Mouse (Mus musculus): ENCODE results near the gene Tdrd9. TPM values are rescaled to one million over a fixed set of nuclear protein-coding genes. Genes with fewer than 3 reads are reported as not detected.

Gene Tdrd9
- polyA plus RNA-seq, 1 experiment from 2014 or later: 0.54 TPM

DNA sequence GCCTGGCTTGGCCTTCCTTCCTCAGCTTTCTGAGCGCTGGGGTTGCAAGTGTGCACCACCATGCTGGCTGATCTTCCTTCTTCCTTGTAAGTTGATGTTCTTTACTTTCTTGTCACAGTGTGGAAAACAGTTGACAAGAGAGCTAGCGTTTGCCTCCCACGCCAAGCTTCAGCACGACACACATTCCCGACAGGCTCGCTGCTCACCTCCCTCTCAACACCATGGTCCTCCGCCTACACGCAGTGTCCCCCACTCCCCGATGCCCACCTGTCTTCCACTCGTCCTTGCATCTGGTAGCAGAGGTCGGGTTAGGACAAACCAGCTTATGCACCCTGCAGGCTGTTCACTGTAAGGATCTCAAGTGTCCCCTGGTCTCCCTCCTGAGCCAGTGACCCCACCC, 133.5 kb downstream of the Tdrd9 start:
- no peaks in the 10 kb centered on the region for H3K9me3 ChIP-seq
- H3K27ac ChIP-seq: no peak overlapping the region
- no peak overlapping the region for H3K4me3 ChIP-seq
- H3K4me1 ChIP-seq: peaks cover 12% of the 10 kb centered on the region
- no peak for DNase-seq (ENCODE audit: low spot score)
- H3K27me3 ChIP-seq (ENCODE audit: insufficient read depth, poor library complexity, severe bottlenecking): peaks cover 45% of the 10 kb centered on the region
- no peaks in the 10 kb centered on the region for H3K36me3 ChIP-seq
- WGBS: 84% methylated on average over 11 of the region's 11 CpGs

DNA sequence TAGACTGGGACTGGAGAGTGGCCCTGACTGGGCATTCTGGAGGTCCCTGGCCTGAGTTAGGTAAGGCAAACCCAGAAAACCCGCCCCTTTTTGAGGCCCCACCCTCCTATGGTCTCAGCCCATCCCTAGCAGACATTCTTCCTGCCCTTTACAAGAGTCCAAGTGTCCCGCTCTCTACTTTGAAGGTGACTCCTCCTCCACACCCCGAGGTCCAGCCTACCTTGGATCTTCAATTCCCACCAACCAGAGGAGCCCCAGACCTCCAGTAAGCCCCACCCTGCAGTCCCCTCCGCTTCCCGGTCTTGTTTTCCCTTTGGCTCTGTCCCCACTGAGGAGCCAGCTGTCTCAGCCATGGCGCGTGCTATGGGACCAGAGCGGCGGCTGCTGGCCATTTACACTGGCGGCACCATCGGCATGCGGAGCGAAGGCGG, 135.2 kb downstream of the Tdrd9 start, which contains the start of gene Aspg:
Aspg (plus strand) TSS at position 139 of the 431 bp plus-strand sequence.
- peak within 1 kb of the TSS; percentile 47 for H3K4me3 ChIP-seq
- no peaks in the 10 kb centered on the region for H3K36me3 ChIP-seq
- H3K27ac ChIP-seq: peak within 1 kb of the TSS; percentile 30; the same call in 1 of the 2 replicates
- H3K9me3 ChIP-seq: no peaks in the 10 kb centered on the region
- no peak for DNase-seq (ENCODE audit: low spot score)
- under 1% methylated on average over 14 of the region's 14 CpGs for WGBS
- peaks cover 59% of the 10 kb centered on the region for H3K27me3 ChIP-seq (ENCODE audit: insufficient read depth, poor library complexity, severe bottlenecking)
- H3K4me1 ChIP-seq: peaks cover 12% of the 10 kb centered on the region

DNA sequence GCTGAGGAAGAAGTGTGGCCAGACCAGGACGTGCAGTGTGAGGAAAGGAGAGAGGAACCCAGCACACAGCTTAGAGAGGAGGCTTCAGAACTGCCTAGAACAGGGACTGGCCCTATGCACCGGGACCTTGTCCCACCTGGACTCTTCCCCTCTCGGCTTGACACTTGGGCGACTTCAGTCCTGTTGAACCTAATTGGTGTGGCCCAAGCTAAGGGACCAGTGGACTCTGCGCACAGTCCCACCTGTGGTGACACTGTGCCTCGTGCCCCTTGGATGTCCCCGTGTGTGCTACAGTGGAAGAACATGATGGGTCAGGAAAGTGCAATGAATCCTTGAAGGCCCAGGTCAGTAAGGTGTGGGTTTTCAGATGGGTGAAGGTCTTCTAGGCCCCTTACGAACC, 136.3 kb downstream of the Tdrd9 start:
- no peak overlapping the region for H3K27ac ChIP-seq
- peaks cover 14% of the 10 kb centered on the region for H3K4me1 ChIP-seq
- no peaks in the 10 kb centered on the region for H3K9me3 ChIP-seq
- no peaks in the 10 kb centered on the region for H3K36me3 ChIP-seq
- no peak overlapping the region for H3K4me3 ChIP-seq
- 78% methylated on average over 8 of the region's 8 CpGs for WGBS
- DNase-seq (ENCODE audit: low spot score): no peak
- peaks cover 69% of the 10 kb centered on the region for H3K27me3 ChIP-seq (ENCODE audit: insufficient read depth, poor library complexity, severe bottlenecking)

DNA sequence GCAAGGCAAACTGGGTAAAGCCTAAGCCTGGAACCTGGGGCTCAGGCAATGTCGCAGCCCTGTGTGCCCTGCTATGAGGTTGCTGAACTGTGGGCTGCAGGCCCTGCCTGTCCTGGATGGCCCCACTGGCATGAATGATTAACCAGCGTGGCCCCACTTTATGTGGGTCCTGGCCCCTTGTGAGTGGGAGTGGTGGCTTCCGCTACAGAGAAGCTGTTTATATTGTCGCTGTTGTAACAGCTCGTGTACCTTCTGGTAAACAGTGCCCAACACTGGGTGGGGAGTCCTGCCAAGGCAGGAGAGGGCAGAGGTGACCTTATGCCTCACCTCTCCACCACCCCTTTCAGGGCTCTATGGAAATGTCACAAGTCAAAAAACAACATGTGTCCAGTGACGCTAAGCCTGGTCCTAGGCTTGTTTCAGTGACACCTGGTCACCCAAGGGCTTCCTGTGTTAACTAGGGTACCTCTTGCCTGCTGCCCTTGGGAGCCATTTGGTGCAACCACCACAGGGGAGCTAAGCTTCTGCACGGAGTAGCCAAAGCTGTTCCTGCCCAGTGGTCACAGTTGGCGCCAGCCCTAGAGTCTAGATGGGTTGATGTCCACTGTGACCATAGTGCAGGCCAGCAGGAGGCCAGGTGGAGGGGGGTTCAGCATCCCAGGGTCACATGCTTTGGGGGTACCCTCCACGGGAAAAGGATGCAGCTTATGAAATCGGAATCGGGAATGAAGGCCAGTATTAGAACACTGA, 137.5 kb downstream of the Tdrd9 start:
- WGBS: 77% methylated on average over 11 of the region's 11 CpGs
- H3K4me3 ChIP-seq: no peak overlapping the region
- no peaks in the 10 kb centered on the region for H3K9me3 ChIP-seq
- H3K36me3 ChIP-seq: no peaks in the 10 kb centered on the region
- no peak overlapping the region for H3K27ac ChIP-seq
- H3K4me1 ChIP-seq: peaks cover 21% of the 10 kb centered on the region
- no peak for DNase-seq (ENCODE audit: low spot score)
- H3K27me3 ChIP-seq (ENCODE audit: insufficient read depth, poor library complexity, severe bottlenecking): peaks cover 74% of the 10 kb centered on the region

DNA sequence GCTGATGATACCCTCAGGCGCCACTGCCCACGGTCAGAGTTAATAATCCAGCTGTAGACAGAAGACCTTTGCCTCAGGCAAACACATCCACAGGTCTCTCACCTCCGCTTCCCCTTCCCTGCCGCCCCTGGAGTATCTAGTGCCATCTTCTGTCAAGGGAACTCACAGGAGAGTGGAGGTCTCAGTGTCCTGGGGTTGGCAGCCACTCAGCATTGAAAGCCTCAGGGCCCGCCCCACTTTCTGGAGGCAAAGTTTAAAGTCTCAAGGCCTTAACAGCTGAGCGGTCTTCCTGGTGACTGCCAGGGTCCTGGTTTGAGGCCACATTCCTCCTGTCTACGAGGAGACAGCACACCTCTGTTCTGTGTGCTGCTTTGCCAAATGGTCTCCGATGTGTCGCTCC, 138.3 kb downstream of the Tdrd9 start:
- H3K27me3 ChIP-seq (ENCODE audit: insufficient read depth, poor library complexity, severe bottlenecking): peaks cover 81% of the 10 kb centered on the region
- H3K9me3 ChIP-seq: no peaks in the 10 kb centered on the region
- H3K27ac ChIP-seq: no peak overlapping the region
- DNase-seq (ENCODE audit: low spot score): no peak
- H3K4me1 ChIP-seq: peaks cover 24% of the 10 kb centered on the region
- no peaks in the 10 kb centered on the region for H3K36me3 ChIP-seq
- 77% methylated on average over 9 of the region's 9 CpGs for WGBS
- H3K4me3 ChIP-seq: no peak overlapping the region

DNA sequence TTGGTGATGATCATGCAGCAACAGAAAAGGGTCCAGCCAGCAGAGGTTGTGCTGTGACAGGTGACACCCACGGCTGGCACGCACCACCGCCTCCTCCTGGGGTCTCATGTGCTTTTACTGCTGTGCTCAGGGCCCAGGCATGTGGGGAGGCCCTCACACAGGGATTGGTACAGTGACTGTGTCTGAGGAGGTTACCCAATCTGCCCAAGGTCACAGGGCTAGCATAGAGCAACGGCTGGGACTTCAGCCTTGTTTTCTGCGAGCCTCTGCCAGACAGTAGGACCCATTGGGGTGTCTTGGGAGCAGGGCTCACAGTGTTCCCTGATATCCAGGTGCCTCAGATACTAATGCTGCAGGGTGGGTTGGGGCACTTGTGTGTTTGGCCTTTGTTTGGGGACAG, 140.0 kb downstream of the Tdrd9 start:
- peaks cover 82% of the 10 kb centered on the region for H3K27me3 ChIP-seq (ENCODE audit: insufficient read depth, poor library complexity, severe bottlenecking)
- WGBS: 83% methylated on average over 5 of the region's 5 CpGs
- DNase-seq (ENCODE audit: low spot score): no peak

DNA sequence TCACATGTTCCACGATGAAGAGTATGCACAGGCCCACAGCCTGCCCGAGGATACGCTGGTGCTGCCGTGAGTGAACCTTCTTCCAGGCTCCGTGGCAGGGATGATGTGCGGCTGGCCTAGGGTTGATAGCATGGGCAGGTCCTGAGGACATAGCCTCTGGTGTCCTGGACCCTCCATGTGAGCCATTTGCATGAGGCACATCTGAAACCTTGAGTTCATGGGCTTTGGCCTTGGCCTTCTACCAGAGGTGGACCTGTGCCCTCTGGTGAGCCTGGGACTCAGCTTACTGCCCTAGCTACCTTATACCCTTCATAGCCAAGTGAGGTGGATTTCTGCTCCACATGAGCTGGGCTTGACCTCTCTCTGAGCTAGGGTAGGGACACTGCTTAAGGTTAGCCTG, 140.9 kb downstream of the Tdrd9 start:
- DNase-seq (ENCODE audit: low spot score): no peak
- H3K27ac ChIP-seq: no peak overlapping the region
- peaks cover 14% of the 10 kb centered on the region for H3K4me1 ChIP-seq
- no peaks in the 10 kb centered on the region for H3K9me3 ChIP-seq
- no peak overlapping the region for H3K4me3 ChIP-seq
- WGBS: 87% methylated on average over 6 of the region's 6 CpGs
- peaks cover 83% of the 10 kb centered on the region for H3K27me3 ChIP-seq (ENCODE audit: insufficient read depth, poor library complexity, severe bottlenecking)
- no peaks in the 10 kb centered on the region for H3K36me3 ChIP-seq

More for the DNA sequence above, 140.0 kb downstream of the Tdrd9 start:
- Histone ChIP-seq H3K27ac (no peak overlapping the region), H3K4me1 (peaks cover 23% of the 10 kb centered on the region), H3K9me3 (no peaks in the 10 kb centered on the region), H3K4me3 (no peak overlapping the region), H3K36me3 (no peaks in the 10 kb centered on the region)

DNA sequence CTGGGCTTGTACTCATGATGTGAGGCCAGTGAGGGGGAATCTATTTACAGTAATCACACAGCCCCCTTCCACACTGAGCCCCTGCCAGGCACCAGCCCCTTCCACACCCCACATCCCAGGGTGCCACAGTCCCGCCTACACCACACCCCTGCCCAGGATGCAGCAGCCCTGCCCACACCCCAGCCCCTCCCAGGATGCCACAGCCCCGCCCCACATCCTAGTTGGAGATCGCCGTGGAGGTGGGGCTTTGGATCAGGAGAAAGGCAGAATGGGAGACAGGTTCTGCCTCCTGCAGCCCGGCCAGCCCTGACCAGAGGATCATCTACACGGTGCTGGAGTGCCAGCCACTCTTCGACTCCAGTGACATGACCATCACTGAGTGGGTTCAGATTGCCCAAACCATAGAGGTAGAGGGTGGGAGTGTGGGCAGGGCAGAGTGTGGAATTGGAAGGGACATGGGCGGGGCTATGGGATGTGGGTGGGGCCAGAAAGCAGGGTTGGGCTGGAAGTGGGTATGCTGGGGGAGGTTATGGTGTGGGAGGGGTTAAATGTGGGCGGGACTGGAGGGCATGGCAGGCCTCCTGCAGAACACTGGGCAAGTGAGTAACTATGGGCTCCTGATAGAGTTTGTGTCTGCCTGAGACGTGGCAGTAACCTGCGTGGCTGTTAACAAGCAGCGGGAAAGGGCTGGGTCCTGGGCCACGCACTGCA, 141.5 kb downstream of the Tdrd9 start:
- H3K4me3 ChIP-seq: no peak overlapping the region
- WGBS: 20% methylated on average over 13 of the region's 13 CpGs
- H3K9me3 ChIP-seq: no peaks in the 10 kb centered on the region
- peaks cover 81% of the 10 kb centered on the region for H3K27me3 ChIP-seq (ENCODE audit: insufficient read depth, poor library complexity, severe bottlenecking)
- DNase-seq (ENCODE audit: low spot score): no peak
- no peak overlapping the region for H3K27ac ChIP-seq
- H3K4me1 ChIP-seq: peaks cover 11% of the 10 kb centered on the region
- no peaks in the 10 kb centered on the region for H3K36me3 ChIP-seq

DNA sequence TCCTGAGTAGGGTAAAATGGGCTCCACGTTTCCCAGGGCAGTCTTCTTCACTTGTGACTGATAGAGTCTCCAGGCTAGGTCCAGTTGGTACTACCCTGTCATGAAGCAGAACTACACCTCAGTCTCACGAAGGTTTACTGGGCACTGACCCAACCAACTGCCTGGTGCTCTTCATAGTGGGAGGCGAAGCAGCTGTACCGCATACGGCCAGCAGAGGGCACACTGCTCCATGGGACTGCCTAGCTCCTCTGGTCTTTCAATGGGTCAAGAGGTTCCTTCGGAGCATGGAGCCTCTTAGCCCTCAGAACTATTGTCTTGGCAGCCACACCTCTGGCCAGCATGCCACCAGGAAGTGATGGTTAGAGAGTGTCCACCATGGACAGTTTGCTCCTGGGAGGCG, 142.4 kb downstream of the Tdrd9 start:
- 13% methylated on average over 7 of the region's 7 CpGs for WGBS
- H3K4me1 ChIP-seq: peaks cover 16% of the 10 kb centered on the region
- H3K36me3 ChIP-seq: no peaks in the 10 kb centered on the region
- no peak overlapping the region for H3K27ac ChIP-seq
- peaks cover 75% of the 10 kb centered on the region for H3K27me3 ChIP-seq (ENCODE audit: insufficient read depth, poor library complexity, severe bottlenecking)
- DNase-seq (ENCODE audit: low spot score): peak; percentile 88
- no peak overlapping the region for H3K4me3 ChIP-seq
- no peaks in the 10 kb centered on the region for H3K9me3 ChIP-seq

DNA sequence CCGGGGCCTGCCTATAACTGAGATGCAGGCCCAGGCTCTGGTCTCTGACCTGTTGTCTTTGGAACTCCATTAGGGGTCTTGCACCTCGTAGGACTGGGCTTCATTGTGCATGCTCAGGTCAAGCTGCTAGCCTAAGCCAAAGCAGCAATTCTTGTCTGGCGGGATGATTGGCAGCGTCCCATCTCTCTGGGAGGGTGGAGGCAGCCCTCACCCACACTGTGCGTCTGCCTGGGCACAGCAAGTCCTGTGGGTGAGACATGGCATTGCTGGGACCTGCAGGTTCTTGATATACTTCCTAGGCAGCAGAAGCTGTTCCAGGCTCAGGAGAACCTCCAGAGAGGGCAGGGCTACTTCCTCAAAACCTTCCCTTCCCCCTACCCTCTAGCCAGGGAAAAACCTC, 145.6 kb downstream of the Tdrd9 start:
- no peak for DNase-seq (ENCODE audit: low spot score)
- 77% methylated on average over 5 of the region's 5 CpGs for WGBS
- Histone ChIP-seq H3K4me1 (peaks cover 38% of the 10 kb centered on the region), H3K27me3 (ENCODE audit: insufficient read depth, poor library complexity, severe bottlenecking) (peaks cover 79% of the 10 kb centered on the region), H3K27ac (no peak overlapping the region), H3K4me3 (no peak overlapping the region), H3K36me3 (no peaks in the 10 kb centered on the region), H3K9me3 (no peaks in the 10 kb centered on the region)

DNA sequence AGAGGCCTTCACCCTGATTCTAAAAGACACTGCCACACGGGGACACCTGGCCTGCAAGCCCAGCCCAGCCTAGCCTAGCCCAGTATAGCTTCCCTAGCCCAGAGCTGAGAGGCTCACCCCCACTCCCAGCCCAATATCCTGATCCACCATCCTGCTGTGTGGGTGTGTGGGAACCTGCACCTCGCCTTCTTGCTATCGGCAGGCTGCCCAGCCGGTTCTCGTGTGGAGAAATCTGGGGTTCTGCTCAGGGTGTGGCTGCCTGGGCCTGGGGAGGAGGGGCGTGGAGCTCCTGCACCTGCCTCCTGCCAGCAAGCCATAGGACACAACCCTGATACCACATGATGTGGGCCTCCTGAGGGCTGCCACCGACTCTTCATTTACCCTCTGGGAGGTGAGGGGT, 146.3 kb downstream of the Tdrd9 start:
- Histone ChIP-seq H3K4me3 (no peak overlapping the region), H3K4me1 (peaks cover 37% of the 10 kb centered on the region), H3K36me3 (no peaks in the 10 kb centered on the region), H3K27me3 (ENCODE audit: insufficient read depth, poor library complexity, severe bottlenecking) (peaks cover 79% of the 10 kb centered on the region), H3K9me3 (no peaks in the 10 kb centered on the region), H3K27ac (no peak overlapping the region)
- 77% methylated on average over 7 of the region's 7 CpGs for whole genome bisulfite sequencing
- no peak for DNase-seq (ENCODE audit: low spot score)

All from heart, embryonic 10.5 days (tissue).